Mouse (Mus musculus): ENCODE measurements around the gene 1600002K03Rik.
"Not testable (repeated sequence)": the region's sequence is repeated elsewhere in the genome, so short reads cannot be mapped to it uniquely, and the experiment has no call there.

1600002K03Rik gene

DNA sequence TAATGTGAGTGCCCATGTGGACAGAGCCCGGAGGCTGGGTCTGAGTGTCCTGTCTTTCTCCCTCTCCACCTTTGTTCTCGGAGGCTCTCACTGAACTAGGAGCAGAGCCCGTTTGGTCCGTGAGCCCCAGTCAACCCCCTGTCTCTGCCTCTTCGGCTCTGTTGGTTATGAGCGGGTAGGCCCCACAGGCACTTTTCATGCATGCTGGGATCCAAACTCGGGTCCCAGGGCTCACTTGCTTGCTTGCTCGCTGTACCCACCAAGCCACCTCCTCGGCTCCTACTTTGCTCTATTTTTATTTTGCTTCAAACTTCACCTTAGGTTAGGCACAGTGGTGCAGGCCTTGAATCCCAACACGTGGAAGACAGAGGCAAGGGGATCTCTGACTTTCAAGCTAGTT lies 15.0 kb downstream of the 1600002K03Rik start:
- DNase-seq (ENCODE audit: low spot score) = no peak

DNA sequence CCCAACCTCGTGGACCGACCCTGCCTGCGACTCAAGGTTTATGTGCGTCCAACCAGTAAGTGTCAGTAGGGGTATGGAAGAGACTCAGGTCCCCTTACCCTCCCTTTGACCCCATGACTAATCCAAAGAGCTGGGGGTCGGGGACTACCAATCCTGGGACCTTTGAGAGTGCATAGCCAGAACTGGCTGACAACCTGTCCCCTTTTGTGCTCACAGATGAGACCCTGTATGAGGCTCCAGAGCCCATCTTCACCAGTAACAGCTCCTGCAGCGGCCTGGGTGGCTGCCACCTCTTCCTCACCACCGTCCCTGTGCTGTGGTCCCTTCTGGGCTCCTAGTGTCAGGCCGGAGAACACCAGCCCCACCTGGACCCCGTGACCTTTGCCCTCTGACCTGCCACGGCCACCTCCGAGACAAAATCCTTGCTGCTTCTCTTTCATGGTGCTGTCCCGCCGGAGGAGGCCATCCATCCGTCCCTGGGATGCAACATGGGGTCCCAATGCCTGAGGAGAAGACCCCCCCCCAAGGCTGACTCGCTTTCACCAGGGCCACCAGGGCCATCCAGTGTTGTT lies 15.8 kb downstream of the 1600002K03Rik start:
- no peak for DNase-seq (ENCODE audit: low spot score)

- no peak for DNase-seq (ENCODE audit: low spot score)
Observed at GRCm38 (mm10) chr10:80189999-80190398, 17.3 kb downstream of the 1600002K03Rik start.

GRCm38 (mm10) chr10:80190491-80191051 lies 17.8 kb downstream of the 1600002K03Rik start:
- no peak for DNase-seq (ENCODE audit: low spot score)

DNA sequence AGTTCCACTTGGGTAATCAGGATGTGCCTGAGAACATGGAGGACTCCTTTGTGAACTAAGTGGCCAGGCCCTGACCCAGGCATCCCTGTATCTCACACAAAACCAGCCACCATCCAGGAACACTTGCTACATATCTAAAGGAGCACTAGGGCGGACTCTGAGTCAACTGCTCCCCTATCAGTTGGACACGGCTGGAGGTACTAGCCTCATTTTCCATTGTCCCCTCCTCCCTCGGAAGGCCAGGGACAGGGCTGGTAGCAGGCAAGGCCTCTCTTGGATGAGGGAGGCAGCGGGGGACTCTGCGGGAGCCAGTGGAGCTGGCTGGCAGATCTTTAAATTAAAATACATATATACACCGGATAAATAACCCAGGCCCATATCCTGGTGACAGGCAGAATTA lies 21.2 kb downstream of the 1600002K03Rik start:
- no peak for DNase-seq (ENCODE audit: low spot score)

- DNase-seq (ENCODE audit: low spot score) = no peak
Observed at GRCm38 (mm10) chr10:80194441-80194840, 21.7 kb downstream of the 1600002K03Rik start.

DNA sequence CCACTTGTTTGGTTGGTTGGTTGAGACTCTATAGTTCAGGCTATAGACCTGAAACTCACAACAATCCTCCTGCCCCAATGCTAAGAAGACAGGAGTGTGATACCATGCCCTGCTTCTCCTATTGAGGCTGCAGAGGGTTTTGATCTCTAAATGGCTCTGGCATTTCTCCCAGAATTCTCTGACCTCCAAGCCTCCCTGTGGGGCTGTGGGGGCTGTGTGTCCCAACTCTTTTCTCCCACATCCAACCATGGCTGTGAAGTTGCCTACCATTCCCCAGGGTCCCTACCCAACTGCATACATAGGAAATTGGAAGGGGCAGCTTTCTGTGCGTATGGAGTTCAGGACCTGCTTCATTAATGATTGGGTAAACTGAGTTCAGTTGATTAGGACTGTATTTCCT lies 23.4 kb downstream of the 1600002K03Rik start:
- no peak for DNase-seq (ENCODE audit: low spot score)

DNA sequence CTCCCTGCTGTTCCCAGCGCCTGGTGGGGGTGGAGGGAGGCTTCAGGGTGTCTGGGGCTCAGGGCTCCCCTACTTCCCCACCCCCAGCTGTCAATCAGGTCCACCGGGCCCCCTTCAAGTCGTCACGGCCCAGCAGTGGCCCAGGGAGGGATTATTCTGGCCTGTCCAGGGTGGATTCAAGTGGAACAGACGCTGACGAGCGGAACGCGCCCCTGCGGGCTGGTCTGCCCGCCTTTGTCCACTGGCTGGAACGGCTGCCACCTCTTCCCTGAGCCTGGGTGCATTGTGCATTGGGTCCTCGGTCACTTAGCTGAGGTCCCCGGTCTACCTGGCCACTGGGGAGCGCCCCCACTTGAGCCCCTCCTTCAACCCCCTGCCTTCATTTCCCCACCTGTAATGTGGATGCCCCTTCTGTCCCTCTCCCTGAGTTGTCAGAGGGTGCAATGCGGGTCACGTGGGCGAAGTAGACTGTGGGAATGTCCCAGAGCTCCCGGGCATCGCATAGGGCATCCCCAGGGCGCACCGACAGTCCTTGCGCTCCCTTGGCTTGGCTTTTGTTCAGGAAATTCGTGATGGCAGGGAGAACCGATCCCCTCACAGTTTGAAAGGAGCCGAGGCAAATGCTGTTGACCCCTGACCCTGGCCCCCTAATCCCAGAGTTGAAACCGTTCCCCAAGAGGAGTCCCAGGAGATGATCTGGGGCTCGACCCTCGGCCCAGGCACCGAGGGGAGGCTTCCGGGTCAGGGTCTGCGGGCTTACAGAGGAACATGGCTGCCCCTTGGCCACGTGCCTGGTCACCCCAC lies 24.2 kb downstream of the 1600002K03Rik start:
- no peak for DNase-seq (ENCODE audit: low spot score)

DNA sequence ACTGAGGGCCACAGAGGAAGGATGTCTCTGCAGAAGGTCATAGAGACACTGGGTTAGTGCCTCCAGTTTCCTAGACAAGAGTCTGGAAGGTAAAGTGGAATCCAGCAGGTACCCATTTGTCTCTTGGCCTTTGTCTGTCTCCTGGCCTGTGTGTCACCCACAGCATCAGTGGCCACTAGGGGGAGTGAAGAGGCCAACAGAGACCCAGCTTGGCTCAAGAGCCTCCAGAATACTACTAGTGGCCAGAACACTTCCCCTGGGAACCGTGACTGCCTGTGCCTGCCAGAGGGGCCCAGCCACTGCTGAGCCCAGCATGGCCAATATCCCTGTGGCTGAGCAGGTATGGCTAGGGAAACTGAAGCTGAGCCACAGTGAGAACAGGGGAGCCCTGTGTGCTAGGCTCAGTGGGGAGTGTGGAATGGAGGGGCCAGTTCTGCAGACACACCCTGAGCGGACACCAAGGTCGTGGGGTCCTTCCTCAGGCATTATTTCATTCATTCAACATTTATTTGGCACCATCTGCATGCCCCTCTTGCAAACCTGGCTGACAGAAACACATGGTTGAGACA lies 26.8 kb downstream of the 1600002K03Rik start:
- peak; percentile 65 for DNase-seq (ENCODE audit: low spot score)

GRCm38 (mm10) chr10:80200485-80200884 lies 27.7 kb downstream of the 1600002K03Rik start:
- no peak for DNase-seq (ENCODE audit: low spot score)

GRCm38 (mm10) chr10:80204055-80204454 lies 31.3 kb downstream of the 1600002K03Rik start:
- DNase-seq (ENCODE audit: low spot score) = no peak

GRCm38 (mm10) chr10:80207201-80207600 lies 34.5 kb downstream of the 1600002K03Rik start:
- no peak for DNase-seq (ENCODE audit: low spot score)

- no peak for DNase-seq (ENCODE audit: low spot score)
Observed at GRCm38 (mm10) chr10:80207676-80208075, 34.9 kb downstream of the 1600002K03Rik start.

DNA sequence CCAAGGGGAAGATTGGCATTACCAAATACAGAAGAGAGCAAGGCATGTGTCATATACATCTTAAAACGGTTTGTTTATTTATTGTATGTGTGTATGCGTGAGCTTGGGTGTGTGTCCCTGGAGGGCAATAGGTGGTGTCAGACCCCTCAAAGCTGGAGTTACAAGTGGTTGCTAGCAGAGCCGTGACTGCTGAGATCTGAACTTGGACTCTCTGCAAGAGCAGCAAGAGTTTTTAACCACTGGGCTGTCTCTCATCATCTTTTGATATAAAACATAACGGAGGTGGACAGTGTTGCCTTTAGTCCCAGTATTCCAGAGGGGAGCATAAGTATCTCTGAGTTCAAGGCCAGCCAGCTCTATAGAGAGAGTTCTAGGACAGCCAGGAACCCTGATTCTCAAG lies 35.5 kb downstream of the 1600002K03Rik start:
- no peak for DNase-seq (ENCODE audit: low spot score)

- DNase-seq (ENCODE audit: low spot score) = no peak
Observed at GRCm38 (mm10) chr10:80208841-80209371, 36.2 kb downstream of the 1600002K03Rik start.

GRCm38 (mm10) chr10:80211547-80212103 lies 38.9 kb downstream of the 1600002K03Rik start:
- not testable (repeated sequence) for DNase-seq (ENCODE audit: low spot score)

GRCm38 (mm10) chr10:80215048-80215772 lies 42.5 kb downstream of the 1600002K03Rik start:
- DNase-seq (ENCODE audit: low spot score) = no peak

DNA sequence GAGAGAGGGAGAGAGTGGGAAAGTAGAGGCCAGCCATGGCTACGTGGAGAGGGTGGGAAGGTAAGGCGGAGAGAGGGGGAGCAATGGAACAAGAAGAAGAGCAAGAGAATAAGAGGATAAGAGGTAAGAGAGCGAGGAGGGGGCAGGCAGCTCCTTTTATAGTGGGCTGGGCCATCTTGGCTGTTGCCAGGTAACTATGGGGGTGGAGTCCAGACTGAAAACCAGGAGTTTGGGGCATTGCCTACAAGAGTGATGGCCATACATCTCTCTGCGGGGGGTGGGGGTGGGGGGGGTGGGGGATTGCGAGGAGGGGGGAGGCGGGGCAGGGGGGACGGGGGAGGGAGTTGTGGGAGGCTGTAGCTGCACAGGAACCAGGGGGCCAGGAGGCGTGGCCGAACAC lies 47.9 kb downstream of the 1600002K03Rik start:
- no peak for DNase-seq (ENCODE audit: low spot score)

DNA sequence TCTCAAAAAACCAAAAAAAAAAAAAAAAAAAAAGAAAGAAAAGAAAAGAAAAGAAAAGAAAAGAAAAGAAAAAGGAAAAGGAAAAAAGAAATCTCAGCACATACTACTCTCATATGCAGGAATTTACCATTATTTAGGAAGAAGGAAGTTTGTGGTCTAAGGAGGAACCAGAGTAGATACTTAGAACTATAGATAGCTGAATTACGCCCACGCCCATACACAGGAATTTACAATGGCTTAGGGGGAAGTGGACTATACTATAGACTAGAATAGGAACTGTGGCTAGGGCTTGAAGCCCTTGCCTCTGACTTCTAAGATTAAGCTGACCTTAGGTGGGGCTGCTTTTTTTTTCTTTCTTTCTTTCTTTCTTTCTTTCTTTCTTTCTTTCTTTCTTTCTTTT lies 50.4 kb downstream of the 1600002K03Rik start:
- not testable (repeated sequence) for DNase-seq (ENCODE audit: low spot score)

All from testis, postnatal 14 days (tissue).